Mouse (Mus musculus): ENCODE data around the gene Cadps. TPM values are rescaled to one million over a fixed set of nuclear protein-coding genes. Genes with fewer than 3 reads are reported as not detected.

Gene Cadps
- polyA plus RNA-seq, 1 experiment from 2014 or later, result 0.30 TPM

DNA sequence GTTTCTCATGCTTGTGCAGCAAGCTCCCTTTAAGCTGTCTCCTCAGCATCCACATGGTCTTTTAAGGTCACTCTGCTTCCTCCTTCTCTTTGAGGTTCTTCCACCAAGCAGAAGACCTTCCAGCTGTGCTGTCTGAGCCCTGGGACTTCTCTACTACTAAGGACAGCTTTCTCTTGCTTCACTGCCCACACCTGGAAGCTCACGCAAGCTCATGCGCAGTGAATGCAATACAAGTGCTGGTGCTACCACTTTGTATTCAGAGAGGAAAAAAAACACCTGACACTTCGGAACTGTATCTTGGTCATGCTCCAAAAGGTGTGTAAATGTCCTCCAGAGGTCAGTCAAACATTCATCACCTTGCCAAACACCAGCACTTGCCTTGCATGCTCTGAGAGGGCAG lies 115.5 kb downstream of the Cadps start:
- H3K27me3 ChIP-seq (ENCODE audit: control insufficient read depth, insufficient read depth, low read length), result no peaks in the 10 kb centered on the region
- no peaks in the 10 kb centered on the region for H3K36me3 ChIP-seq (ENCODE audit: control insufficient read depth, insufficient read depth, low read length)
- H3K9ac ChIP-seq (ENCODE audit: low read depth, low read length), result no peak overlapping the region
- H3K9me3 ChIP-seq (ENCODE audit: control insufficient read depth, low read length), result no peaks in the 10 kb centered on the region
- H3K4me1 ChIP-seq (ENCODE audit: control insufficient read depth, insufficient read depth, low read length), result no peaks in the 10 kb centered on the region
- 83% methylated on average over 3 of the region's 3 CpGs for WGBS
- no peak overlapping the region for H3K27ac ChIP-seq (ENCODE audit: low read depth, low read length)
- ATAC-seq (ENCODE audit: low FRiP score, low TSS enrichment), result no peak
- H3K4me2 ChIP-seq (replicated peaks; ENCODE audit: low read depth, low read length), result no peak overlapping the region
- no peak overlapping the region for H3K4me3 ChIP-seq (ENCODE audit: low read length)

DNA sequence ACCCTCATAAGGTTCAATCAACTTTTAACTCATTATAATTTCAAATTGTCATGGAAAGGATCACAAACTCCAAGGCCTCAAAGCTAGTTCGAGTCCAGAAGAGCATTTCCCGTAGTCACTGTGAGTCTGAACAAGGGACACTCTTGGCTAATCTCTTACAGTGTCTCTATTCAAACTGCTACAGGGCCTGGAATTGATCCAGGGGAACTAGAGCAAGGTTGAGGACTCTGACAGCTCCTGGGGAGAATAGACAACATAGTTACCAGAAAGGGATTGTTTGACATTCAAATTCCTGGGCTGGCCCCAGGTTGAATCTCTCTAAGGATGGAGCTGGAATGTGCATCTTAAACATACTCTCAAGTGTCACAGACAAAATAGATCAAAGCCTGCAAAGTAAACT lies 118.4 kb downstream of the Cadps start:
- Histone ChIP-seq H3K9me3 (ENCODE audit: control insufficient read depth, low read length) (no peaks in the 10 kb centered on the region), H3K4me2 (replicated peaks; ENCODE audit: low read depth, low read length) (no peak overlapping the region), H3K9ac (ENCODE audit: low read depth, low read length) (no peak overlapping the region), H3K4me3 (ENCODE audit: low read length) (no peak overlapping the region), H3K4me1 (ENCODE audit: control insufficient read depth, insufficient read depth, low read length) (no peaks in the 10 kb centered on the region), H3K27me3 (ENCODE audit: control insufficient read depth, insufficient read depth, low read length) (no peaks in the 10 kb centered on the region), H3K27ac (ENCODE audit: low read depth, low read length) (no peak overlapping the region), H3K36me3 (ENCODE audit: control insufficient read depth, insufficient read depth, low read length) (no peaks in the 10 kb centered on the region)
- WGBS, result 90% methylated on average over 2 of the region's 2 CpGs
- ATAC-seq (ENCODE audit: low FRiP score, low TSS enrichment), result no peak

DNA sequence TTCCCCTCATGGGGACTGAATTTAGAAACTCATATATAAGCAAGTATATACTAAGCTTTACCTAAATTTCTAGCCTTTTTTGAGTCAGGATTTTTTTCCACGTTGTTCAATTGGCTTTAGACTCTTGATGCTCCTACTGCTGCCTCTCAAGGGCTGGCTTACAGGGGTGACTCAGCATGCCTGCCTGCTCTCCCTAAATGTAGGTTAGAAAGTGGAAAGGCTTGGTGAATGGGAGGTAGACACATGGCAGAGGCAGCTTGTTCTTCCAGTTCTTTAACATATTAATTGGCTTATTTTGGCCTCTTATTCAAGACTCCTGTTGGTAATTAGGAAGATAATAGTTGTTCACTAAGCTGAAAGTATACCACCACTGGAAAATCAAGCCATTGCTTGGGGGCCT lies 132.7 kb downstream of the Cadps start:
- no peak overlapping the region for H3K4me2 ChIP-seq (replicated peaks; ENCODE audit: low read depth, low read length)
- H3K4me1 ChIP-seq (ENCODE audit: control insufficient read depth, insufficient read depth, low read length), result no peaks in the 10 kb centered on the region
- no peak overlapping the region for H3K27ac ChIP-seq (ENCODE audit: low read depth, low read length)
- H3K9ac ChIP-seq (ENCODE audit: low read depth, low read length), result no peak overlapping the region
- no peaks in the 10 kb centered on the region for H3K27me3 ChIP-seq (ENCODE audit: control insufficient read depth, insufficient read depth, low read length)
- no peak for ATAC-seq (ENCODE audit: low FRiP score, low TSS enrichment)
- no peaks in the 10 kb centered on the region for H3K9me3 ChIP-seq (ENCODE audit: control insufficient read depth, low read length)
- WGBS, result 50% methylated on average over 1 of the region's 1 CpGs
- no peak overlapping the region for H3K4me3 ChIP-seq (ENCODE audit: low read length)
- no peaks in the 10 kb centered on the region for H3K36me3 ChIP-seq (ENCODE audit: control insufficient read depth, insufficient read depth, low read length)

DNA sequence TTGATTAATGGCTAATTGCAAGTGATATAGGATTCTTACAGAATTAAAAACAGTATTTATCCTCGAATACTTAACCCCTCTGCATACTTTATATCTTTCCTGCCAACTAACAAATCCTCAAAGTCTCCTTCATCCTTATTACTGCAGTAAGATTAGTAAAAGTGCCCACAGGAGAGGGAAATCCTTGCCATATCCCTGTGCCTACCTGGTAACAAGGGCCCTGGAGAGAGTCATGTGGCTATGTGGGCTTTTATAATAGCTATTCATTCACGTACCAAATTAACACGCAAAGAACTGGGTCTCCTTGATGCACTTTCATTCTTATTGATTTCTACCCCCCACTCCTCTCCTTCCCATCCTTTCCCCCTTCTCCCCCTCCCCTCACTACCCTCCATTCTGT lies 137.9 kb downstream of the Cadps start:
- no peak overlapping the region for H3K4me2 ChIP-seq (replicated peaks; ENCODE audit: low read depth, low read length)
- no peaks in the 10 kb centered on the region for H3K36me3 ChIP-seq (ENCODE audit: control insufficient read depth, insufficient read depth, low read length)
- no peaks in the 10 kb centered on the region for H3K27me3 ChIP-seq (ENCODE audit: control insufficient read depth, insufficient read depth, low read length)
- no peak overlapping the region for H3K27ac ChIP-seq (ENCODE audit: low read depth, low read length)
- no peak overlapping the region for H3K4me3 ChIP-seq (ENCODE audit: low read length)
- H3K9me3 ChIP-seq (ENCODE audit: control insufficient read depth, low read length), result no peaks in the 10 kb centered on the region
- WGBS, result 90% methylated on average over 3 of the region's 3 CpGs
- no peak overlapping the region for H3K9ac ChIP-seq (ENCODE audit: low read depth, low read length)
- ATAC-seq (ENCODE audit: low FRiP score, low TSS enrichment), result no peak
- H3K4me1 ChIP-seq (ENCODE audit: control insufficient read depth, insufficient read depth, low read length), result no peaks in the 10 kb centered on the region

DNA sequence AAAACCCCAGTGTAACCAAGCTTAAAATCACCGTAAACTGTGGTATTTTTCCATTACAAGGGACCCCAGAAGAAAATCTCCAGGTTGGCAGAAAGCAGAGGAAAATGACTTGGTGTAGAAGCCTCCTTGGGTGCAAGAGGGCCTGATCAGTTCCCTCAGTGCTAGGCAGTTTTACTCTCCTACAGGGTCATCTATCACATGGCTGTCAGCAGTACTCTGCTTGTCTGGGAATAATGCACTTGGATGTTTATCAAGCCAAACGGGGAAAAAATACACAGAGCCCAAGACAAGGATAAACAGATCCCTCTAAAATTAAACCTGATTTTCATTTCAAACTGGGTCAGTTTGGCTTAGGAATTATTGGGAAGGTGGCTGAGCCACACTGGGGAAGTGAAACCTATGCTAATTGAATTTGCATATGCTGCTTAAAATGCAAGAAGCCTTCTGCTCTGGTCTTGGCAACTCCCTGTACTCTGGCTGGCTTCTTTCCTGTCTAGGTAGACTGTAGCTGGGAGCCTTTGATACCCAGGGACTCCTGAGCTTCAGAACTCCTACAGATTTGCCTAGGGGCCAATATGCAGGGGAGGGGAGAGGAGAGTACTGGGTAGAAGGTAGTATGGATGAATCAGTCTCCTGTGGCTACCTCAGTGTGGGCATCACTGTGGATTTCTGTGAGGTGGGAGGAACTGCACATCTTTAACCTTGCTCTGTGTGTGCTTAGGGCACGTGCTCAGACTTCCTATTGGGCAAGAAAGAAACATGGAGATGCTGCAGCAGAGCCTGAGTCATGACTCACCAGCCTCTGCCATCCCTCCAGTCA lies 141.8 kb downstream of the Cadps start:
- no peak overlapping the region for H3K4me3 ChIP-seq (ENCODE audit: low read length)
- H3K9ac ChIP-seq (ENCODE audit: low read depth, low read length), result no peak overlapping the region
- H3K9me3 ChIP-seq (ENCODE audit: control insufficient read depth, low read length), result no peaks in the 10 kb centered on the region
- H3K4me2 ChIP-seq (replicated peaks; ENCODE audit: low read depth, low read length), result no peak overlapping the region
- ATAC-seq (ENCODE audit: low FRiP score, low TSS enrichment), result 0 out of 2 replicates have a peak, but pooled peaks have one; percentile 35
- WGBS, result 41% methylated on average over 3 of the region's 3 CpGs
- no peaks in the 10 kb centered on the region for H3K27me3 ChIP-seq (ENCODE audit: control insufficient read depth, insufficient read depth, low read length)
- no peaks in the 10 kb centered on the region for H3K36me3 ChIP-seq (ENCODE audit: control insufficient read depth, insufficient read depth, low read length)
- no peaks in the 10 kb centered on the region for H3K4me1 ChIP-seq (ENCODE audit: control insufficient read depth, insufficient read depth, low read length)
- no peak overlapping the region for H3K27ac ChIP-seq (ENCODE audit: low read depth, low read length)

DNA sequence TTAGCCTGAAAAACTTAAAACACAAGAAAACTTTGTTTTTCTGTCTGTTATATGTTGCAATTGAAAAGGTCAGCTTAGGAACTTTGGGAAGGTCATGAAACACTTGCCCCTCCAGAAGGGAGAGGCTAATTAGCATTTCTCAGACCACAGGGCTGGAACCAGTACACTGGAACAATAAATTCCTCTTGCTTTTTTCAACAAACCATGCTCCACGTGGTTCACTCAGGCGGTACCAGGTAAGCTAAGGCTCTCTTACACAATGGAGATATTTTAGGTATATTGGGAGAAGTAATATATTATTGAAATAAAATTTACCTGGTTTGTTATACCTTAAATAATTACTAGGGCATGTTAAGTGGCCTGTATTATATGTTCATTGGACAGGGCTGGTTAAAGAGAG lies 161.4 kb downstream of the Cadps start:
- 56% methylated on average over 2 of the region's 2 CpGs for WGBS
- H3K27me3 ChIP-seq (ENCODE audit: control insufficient read depth, insufficient read depth, low read length), result no peaks in the 10 kb centered on the region
- no peak overlapping the region for H3K4me2 ChIP-seq (replicated peaks; ENCODE audit: low read depth, low read length)
- H3K4me3 ChIP-seq (ENCODE audit: low read length), result no peak overlapping the region
- H3K9me3 ChIP-seq (ENCODE audit: control insufficient read depth, low read length), result no peaks in the 10 kb centered on the region
- ATAC-seq (ENCODE audit: low FRiP score, low TSS enrichment), result no peak
- no peaks in the 10 kb centered on the region for H3K36me3 ChIP-seq (ENCODE audit: control insufficient read depth, insufficient read depth, low read length)
- H3K27ac ChIP-seq (ENCODE audit: low read depth, low read length), result no peak overlapping the region
- H3K9ac ChIP-seq (ENCODE audit: low read depth, low read length), result no peak overlapping the region
- no peaks in the 10 kb centered on the region for H3K4me1 ChIP-seq (ENCODE audit: control insufficient read depth, insufficient read depth, low read length)

DNA sequence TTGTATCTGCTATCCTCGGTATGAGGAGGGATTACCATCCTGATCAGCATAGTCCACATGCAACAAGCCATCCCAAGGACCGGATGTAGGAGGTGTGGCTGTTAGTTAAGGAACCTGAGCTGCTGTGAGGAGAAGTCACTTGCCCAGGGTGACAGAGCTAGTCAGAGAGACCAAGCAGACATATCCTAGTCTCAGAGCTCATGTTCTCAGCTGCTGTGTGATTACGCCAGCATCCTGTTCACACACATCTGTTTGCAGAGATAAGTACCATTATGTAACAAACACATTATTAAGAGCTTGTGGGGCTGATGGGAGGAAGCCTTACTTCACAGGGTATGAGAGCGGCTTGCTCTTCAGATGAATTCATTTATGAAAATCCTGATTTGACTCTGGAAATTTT lies 165.5 kb downstream of the Cadps start:
- ATAC-seq (ENCODE audit: low FRiP score, low TSS enrichment), result no peak
- H3K27ac ChIP-seq (ENCODE audit: low read depth, low read length), result no peak overlapping the region
- no peaks in the 10 kb centered on the region for H3K36me3 ChIP-seq (ENCODE audit: control insufficient read depth, insufficient read depth, low read length)
- H3K4me2 ChIP-seq (replicated peaks; ENCODE audit: low read depth, low read length), result no peak overlapping the region
- H3K27me3 ChIP-seq (ENCODE audit: control insufficient read depth, insufficient read depth, low read length), result no peaks in the 10 kb centered on the region
- H3K4me1 ChIP-seq (ENCODE audit: control insufficient read depth, insufficient read depth, low read length), result no peaks in the 10 kb centered on the region
- no peak overlapping the region for H3K4me3 ChIP-seq (ENCODE audit: low read length)
- no peak overlapping the region for H3K9ac ChIP-seq (ENCODE audit: low read depth, low read length)
- H3K9me3 ChIP-seq (ENCODE audit: control insufficient read depth, low read length), result no peaks in the 10 kb centered on the region
- 75% methylated on average over 4 of the region's 4 CpGs for WGBS

DNA sequence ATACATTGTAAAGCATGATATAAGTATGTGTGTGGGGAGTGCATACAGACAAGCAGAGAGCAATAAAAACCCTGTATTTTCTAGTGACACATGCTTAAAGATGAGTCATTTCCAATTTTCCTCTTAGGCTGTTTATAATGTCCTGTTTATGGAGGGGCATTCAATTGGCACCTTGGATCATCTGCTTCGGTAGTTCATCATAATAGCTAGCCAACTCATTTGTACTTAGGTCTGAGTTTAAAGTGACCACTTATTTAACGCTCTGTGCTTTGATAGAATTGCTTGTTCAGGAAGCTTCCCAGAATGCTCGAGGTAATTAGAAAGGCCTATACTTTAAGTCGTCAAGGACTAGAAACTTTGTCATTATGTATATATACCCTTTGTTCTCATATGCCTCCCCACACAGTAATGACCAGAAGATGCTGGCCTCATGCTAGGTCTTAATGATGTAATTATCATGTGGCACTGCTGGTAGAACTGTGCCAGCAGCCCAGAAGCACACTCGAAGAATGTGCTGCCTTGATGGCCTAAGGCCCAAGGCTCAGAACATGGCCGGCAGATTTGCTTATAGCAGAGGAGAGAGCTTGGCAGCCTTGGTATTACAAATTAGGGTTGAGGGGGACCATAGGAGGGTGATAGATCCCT lies 179.9 kb downstream of the Cadps start:
- H3K9me3 ChIP-seq (ENCODE audit: control insufficient read depth, low read length), result no peaks in the 10 kb centered on the region
- 81% methylated on average over 6 of the region's 6 CpGs for WGBS
- no peak overlapping the region for H3K27ac ChIP-seq (ENCODE audit: low read depth, low read length)
- H3K4me3 ChIP-seq (ENCODE audit: low read length), result no peak overlapping the region
- H3K36me3 ChIP-seq (ENCODE audit: control insufficient read depth, insufficient read depth, low read length), result no peaks in the 10 kb centered on the region
- no peaks in the 10 kb centered on the region for H3K27me3 ChIP-seq (ENCODE audit: control insufficient read depth, insufficient read depth, low read length)
- no peak for ATAC-seq (ENCODE audit: low FRiP score, low TSS enrichment)
- no peaks in the 10 kb centered on the region for H3K4me1 ChIP-seq (ENCODE audit: control insufficient read depth, insufficient read depth, low read length)
- H3K4me2 ChIP-seq (replicated peaks; ENCODE audit: low read depth, low read length), result no peak overlapping the region
- no peak overlapping the region for H3K9ac ChIP-seq (ENCODE audit: low read depth, low read length)

DNA sequence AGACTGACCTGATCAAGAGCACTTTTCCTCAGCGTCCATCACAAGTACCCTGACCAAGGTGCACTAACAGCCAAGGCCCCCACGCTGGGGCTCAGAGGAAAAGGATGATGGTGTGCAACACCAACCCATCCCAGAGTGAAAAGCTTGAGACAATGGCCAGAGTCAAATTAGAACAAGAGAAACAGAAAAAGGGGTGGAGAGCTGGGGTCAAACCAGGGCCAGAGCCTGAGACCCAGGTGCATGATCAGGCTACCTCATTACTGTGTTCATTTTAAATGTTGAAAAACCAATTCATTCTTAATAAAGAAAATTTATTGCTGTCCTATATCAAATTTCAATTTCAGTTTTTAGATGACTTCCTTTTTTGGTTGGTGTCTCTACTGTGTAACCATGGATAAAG lies 184.1 kb downstream of the Cadps start:
- Histone ChIP-seq H3K4me3 (ENCODE audit: low read length) (no peak overlapping the region), H3K36me3 (ENCODE audit: control insufficient read depth, insufficient read depth, low read length) (no peaks in the 10 kb centered on the region), H3K9me3 (ENCODE audit: control insufficient read depth, low read length) (no peaks in the 10 kb centered on the region), H3K27ac (ENCODE audit: low read depth, low read length) (no peak overlapping the region), H3K9ac (ENCODE audit: low read depth, low read length) (no peak overlapping the region), H3K4me2 (replicated peaks; ENCODE audit: low read depth, low read length) (no peak overlapping the region), H3K27me3 (ENCODE audit: control insufficient read depth, insufficient read depth, low read length) (no peaks in the 10 kb centered on the region), H3K4me1 (ENCODE audit: control insufficient read depth, insufficient read depth, low read length) (no peaks in the 10 kb centered on the region)
- ATAC-seq (ENCODE audit: low FRiP score, low TSS enrichment), result no peak
- WGBS, result 88% methylated on average over 2 of the region's 2 CpGs

Measured in kidney, embryonic 14.5 days (tissue).